Mouse (Mus musculus) heart, embryonic 12.5 days (tissue): ENCODE measurements around the gene Sys1. TPM values are rescaled to one million over a fixed set of nuclear protein-coding genes. Genes with fewer than 3 reads are reported as not detected.

Source experiments
- ATAC-seq: fragments of 200-750 bp; cut with Nextera tagmentation; 2 replicates; pipeline ENCODE4 v1.8.0; 2017; ENCODE audit warnings: moderate TSS enrichment, moderate library complexity; ENCODE audit not compliant: insufficient number of reproducible peaks, low FRiP score
- H3K27ac ChIP-seq: fragments of 300-500 bp; sonication (generic); 2 replicates; pipeline ENCODE4 v1.5.1; 2016; ENCODE audit warnings: mild to moderate bottlenecking, moderate library complexity; ENCODE audit not compliant: poor library complexity, severe bottlenecking
- H3K27me3 ChIP-seq: fragments of 300-500 bp; sonication (generic); replicated peaks from 2 replicates; pipeline ENCODE4 v1.6.1; 2016; ENCODE audit warnings: mild to moderate bottlenecking, moderate library complexity
- H3K36me3 ChIP-seq: fragments of 300-500 bp; sonication (generic); 2 replicates; pipeline ENCODE4 v1.6.1; 2016; ENCODE audit warnings: mild to moderate bottlenecking, moderate library complexity
- H3K4me1 ChIP-seq: fragments of 300-500 bp; sonication (generic); replicated peaks from 2 replicates; pipeline ENCODE4 v1.6.1; 2016; ENCODE audit warnings: mild to moderate bottlenecking
- H3K4me2 ChIP-seq: fragments of 300-500 bp; sonication (generic); 2 replicates; pipeline ENCODE4 v1.6.1; 2016; ENCODE audit warnings: mild to moderate bottlenecking, moderate library complexity
- H3K4me3 ChIP-seq: fragments of 300-500 bp; sonication (generic); 2 replicates; pipeline ENCODE4 v1.5.1; 2016; ENCODE audit warnings: mild to moderate bottlenecking
- H3K9ac ChIP-seq: fragments of 300-500 bp; sonication (generic); 2 replicates; pipeline ENCODE4 v1.6.1; 2016; ENCODE audit warnings: mild to moderate bottlenecking, moderate library complexity
- H3K9me3 ChIP-seq: fragments of 300-500 bp; sonication (generic); replicated peaks from 2 replicates; pipeline ENCODE4 v1.6.1; 2016; ENCODE audit warnings: mild to moderate bottlenecking, moderate library complexity
- WGBS: fragments of 180-500 bp; shearing (Covaris S2); methylation state at CpG from one replicate; pipeline ENCODE4 v1.1.7; 2016; 5-methylcytosine and 5-hydroxymethylcytosine counted together
- polyA plus RNA-seq: library from polyadenylated mRNA; unstranded; fragments of >200 nt; fragmentation: Nextera tagmentation; extraction: Ambion mirVana; gene quantifications from 2 replicates; pipeline ENCODE4 v1.2.1, GENCODE M21; 2016

Gene Sys1
- polyA plus RNA-seq, 1 experiment from 2014 or later, result 36.4 TPM

DNA sequence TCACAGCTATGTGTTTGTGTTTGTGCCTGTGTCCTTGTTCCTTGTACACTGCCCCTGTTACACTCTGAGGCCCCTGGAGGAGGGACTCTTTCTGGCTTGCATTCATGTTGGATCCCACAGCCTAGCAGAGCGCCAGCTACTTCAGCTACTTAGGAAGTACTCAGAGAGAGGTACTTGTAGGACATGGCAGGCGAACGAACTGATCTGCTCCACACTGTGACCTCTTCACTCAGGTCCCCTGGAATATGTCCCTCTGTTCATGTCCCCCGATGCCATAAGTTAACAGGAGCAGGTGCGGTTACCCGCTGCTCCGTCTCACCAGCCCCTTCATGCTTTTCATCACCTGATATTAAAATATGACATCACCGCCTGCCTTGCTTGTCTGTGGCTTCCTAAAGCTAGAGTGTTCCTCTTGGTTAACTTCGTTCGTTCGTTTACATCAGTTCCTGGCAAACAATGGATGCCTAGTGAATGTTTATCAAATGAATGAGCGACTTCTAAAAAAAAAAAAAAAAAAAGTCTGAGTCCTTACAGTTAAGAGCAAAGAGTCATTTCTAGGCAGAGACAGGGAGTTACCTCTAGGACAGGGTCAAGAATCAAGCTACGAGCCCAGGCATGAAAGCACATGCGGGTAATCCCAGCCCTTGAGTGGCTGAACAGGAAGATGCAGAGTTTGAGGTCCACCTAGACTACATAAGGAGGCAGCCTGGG lies 3.6 kb upstream of the Sys1 start:
- no peaks in the 10 kb centered on the region for H3K9me3 ChIP-seq
- no peak overlapping the region for H3K9ac ChIP-seq
- peak; percentile 31; the same call in 1 of the 2 replicates for ATAC-seq
- H3K27me3 ChIP-seq, result no peaks in the 10 kb centered on the region
- H3K27ac ChIP-seq, result peak overlapping the region; percentile 60
- no peak overlapping the region for H3K4me3 ChIP-seq
- peaks cover 67% of the 10 kb centered on the region for H3K4me1 ChIP-seq
- no peaks in the 10 kb centered on the region for H3K36me3 ChIP-seq
- 0 out of 2 replicates have a peak overlapping the region, but pooled peaks have one; percentile 8 for H3K4me2 ChIP-seq
- 34% methylated on average over 14 of the region's 14 CpGs for WGBS

GRCm38 (mm10) chr2:164453887-164454500 lies 2.8 kb upstream of the Sys1 start:
- no peak for ATAC-seq
- H3K9me3 ChIP-seq, result no peaks in the 10 kb centered on the region
- no peaks in the 10 kb centered on the region for H3K36me3 ChIP-seq
- H3K9ac ChIP-seq, result no peak overlapping the region
- WGBS, result 54% methylated on average over 7 of the region's 7 CpGs
- no peak overlapping the region for H3K27ac ChIP-seq
- H3K4me2 ChIP-seq, result no peak overlapping the region
- H3K4me3 ChIP-seq, result no peak overlapping the region
- H3K4me1 ChIP-seq, result peaks cover 62% of the 10 kb centered on the region
- no peaks in the 10 kb centered on the region for H3K27me3 ChIP-seq

DNA sequence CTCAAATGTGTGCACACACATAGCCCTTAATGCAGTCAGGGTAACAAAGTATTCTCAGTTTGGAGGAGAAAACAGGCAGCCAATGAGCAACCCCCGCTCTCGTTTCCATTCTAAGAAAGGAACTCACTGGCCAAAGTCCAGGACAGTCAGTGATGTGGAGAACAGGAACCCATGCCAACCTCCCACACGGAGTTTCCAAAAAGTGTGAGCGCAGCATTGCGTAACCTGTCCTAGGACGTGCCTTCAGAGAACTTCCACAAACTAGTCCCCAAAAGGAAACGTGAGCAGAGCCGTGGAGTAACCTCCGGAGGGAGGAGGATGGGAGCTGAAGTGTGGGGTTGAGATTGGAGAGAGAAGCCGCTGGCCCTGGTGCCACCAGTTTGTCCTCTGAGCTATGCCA lies 1.9 kb upstream of the Sys1 start:
- Histone ChIP-seq H3K9ac (no peak overlapping the region), H3K36me3 (no peaks in the 10 kb centered on the region), H3K27me3 (no peaks in the 10 kb centered on the region), H3K9me3 (no peaks in the 10 kb centered on the region), H3K4me2 (no peak overlapping the region), H3K4me1 (peaks cover 54% of the 10 kb centered on the region), H3K27ac (no peak overlapping the region), H3K4me3 (no peak overlapping the region)
- no peak for ATAC-seq
- 52% methylated on average over 10 of the region's 10 CpGs for WGBS

DNA sequence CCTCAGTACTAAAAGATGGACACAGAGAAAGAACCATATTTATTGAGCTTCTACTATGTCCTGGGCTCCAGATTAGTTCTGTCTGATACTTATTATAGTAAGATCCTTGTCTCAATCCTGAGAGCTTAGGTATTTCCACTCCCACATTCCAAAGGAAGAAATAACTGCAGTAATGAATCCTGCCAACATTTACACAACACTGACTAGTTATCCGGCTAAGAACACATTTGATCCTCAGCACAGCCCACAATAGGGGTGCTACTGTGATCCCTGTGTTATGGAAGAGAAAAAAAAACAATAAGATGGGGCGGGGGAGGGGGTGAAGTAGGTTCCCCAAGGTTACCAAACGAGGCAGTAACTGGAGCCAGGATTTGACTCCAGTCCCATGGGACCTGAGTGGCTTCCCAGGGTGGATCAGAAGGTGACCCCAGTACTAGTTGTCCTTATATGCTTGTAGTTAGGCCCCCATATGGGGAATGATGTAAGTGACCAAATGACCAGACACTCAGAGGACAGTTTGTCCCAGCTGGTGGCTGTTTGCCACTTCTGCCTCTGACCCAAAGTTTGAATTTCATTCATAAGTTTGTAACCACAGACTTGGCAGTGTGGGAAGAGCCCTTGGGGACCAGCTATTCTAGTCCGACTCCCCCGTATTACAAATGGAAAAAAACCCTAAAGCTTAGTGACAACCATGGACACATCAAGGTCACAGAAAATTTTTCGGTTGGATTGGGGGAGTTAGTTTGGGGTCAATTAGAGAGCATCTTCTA lies 1.2 kb upstream of the Sys1 start:
- Histone ChIP-seq H3K9ac (no peak overlapping the region), H3K9me3 (no peaks in the 10 kb centered on the region), H3K4me1 (peaks cover 51% of the 10 kb centered on the region), H3K36me3 (no peaks in the 10 kb centered on the region), H3K27me3 (no peaks in the 10 kb centered on the region), H3K4me2 (no peak overlapping the region), H3K4me3 (no peak overlapping the region), H3K27ac (no peak overlapping the region)
- 63% methylated on average over 6 of the region's 6 CpGs for WGBS
- ATAC-seq, result no peak

GRCm38 (mm10) chr2:164456413-164456812 lies 351 bp upstream of the Sys1 start:
- no peaks in the 10 kb centered on the region for H3K9me3 ChIP-seq
- H3K36me3 ChIP-seq, result no peaks in the 10 kb centered on the region
- WGBS, result 67% methylated on average over 1 of the region's 1 CpGs
- H3K27ac ChIP-seq, result no peak overlapping the region
- H3K9ac ChIP-seq, result no peak overlapping the region
- peaks cover 51% of the 10 kb centered on the region for H3K4me1 ChIP-seq
- no peaks in the 10 kb centered on the region for H3K27me3 ChIP-seq
- H3K4me2 ChIP-seq, result no peak overlapping the region; the same call in 1 of the 2 replicates
- no peak overlapping the region for H3K4me3 ChIP-seq
- no peak for ATAC-seq

DNA sequence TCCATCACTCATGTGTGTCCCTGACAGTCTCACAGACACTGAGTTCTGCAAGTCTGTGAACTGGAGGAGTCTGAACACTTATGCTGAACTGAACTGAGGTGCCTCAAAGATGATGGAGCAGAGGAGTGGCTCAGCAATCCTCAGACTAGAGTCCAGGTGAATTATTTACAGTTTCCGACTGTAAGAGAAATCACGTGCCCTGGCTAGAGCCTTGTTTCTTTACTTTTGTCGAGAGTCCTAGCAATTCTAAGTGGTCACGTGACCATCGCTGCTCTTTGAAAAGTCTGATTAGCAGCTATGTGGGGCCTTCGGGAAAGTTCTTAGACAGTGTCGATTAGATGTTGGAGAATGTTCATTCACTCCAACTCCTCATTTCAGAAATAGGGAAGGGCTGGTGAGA lies 1.2 kb downstream of the Sys1 start:
- H3K27ac ChIP-seq, result no peak overlapping the region
- no peaks in the 10 kb centered on the region for H3K27me3 ChIP-seq
- H3K4me1 ChIP-seq, result peaks cover 42% of the 10 kb centered on the region
- no peak overlapping the region for H3K4me2 ChIP-seq
- H3K4me3 ChIP-seq, result no peak overlapping the region
- no peaks in the 10 kb centered on the region for H3K36me3 ChIP-seq
- no peak for ATAC-seq
- H3K9me3 ChIP-seq, result no peaks in the 10 kb centered on the region
- 51% methylated on average over 7 of the region's 7 CpGs for WGBS
- no peak overlapping the region; the same call in 1 of the 2 replicates for H3K9ac ChIP-seq

GRCm38 (mm10) chr2:164458535-164458934 lies 1.8 kb downstream of the Sys1 start:
- Histone ChIP-seq H3K27ac (no peak overlapping the region), H3K9ac (no peak overlapping the region), H3K4me3 (no peak overlapping the region), H3K36me3 (peaks cover 5% of the 10 kb centered on the region), H3K9me3 (no peaks in the 10 kb centered on the region), H3K4me1 (peaks cover 36% of the 10 kb centered on the region), H3K4me2 (no peak overlapping the region), H3K27me3 (no peaks in the 10 kb centered on the region)
- 85% methylated on average over 8 of the region's 8 CpGs for WGBS
- no peak for ATAC-seq

DNA sequence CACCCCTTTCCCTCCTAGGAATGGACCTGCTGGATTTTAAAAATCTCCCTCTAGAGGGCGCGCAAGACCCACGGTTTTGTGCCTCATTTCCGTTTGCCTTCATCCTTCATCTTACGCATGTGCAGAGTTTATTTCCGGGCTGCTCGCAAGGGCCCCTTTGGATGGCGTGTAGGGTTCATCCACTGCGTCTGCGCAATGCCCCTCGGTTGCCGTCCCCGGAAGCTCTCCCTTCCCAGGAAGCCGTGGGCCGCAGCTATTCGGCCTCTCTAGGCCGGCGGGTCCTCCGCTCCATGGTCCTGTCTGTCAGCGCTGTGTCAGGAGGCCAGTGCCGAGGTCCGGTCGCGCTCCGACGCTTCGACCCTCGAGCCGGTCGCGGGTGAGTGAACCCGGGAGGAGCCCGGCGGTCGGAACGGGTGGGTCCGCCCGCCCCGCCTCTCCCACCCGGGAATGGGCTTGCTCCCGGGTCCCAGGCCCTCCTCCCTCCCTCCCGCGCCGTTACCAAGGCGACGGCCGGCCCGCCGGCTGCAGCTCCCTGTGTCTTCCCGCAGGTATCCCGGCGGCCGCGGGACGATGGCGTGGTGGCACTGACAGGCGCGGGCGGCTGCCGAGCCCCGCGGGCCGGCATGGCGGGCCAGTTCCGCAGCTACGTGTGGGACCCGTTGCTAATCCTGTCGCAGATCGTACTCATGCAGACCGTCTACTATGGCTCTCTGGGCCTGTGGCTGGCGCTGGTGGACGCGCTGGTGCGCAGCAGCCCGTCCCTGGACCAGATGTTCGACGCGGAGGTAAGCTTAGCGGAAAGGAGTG lies 4.2 kb downstream of the Sys1 start, which contains the start of gene Gm20458:
Gene Gm20458 (plus strand): TSS at position 223 of the 807 bp plus-strand sequence.
- Histone ChIP-seq H3K4me2 (peak within 1 kb of the TSS; percentile 80), H3K9me3 (no peaks in the 10 kb centered on the region), H3K27me3 (no peaks in the 10 kb centered on the region), H3K4me1 (peaks cover 18% of the 10 kb centered on the region), H3K27ac (peak within 1 kb of the TSS; percentile 71), H3K9ac (peak within 1 kb of the TSS; percentile 80), H3K36me3 (peaks cover 22% of the 10 kb centered on the region), H3K4me3 (peak within 1 kb of the TSS; percentile 89)
- peak; percentile 97 for ATAC-seq
- WGBS, result under 1% methylated on average over 79 of the region's 79 CpGs

- peaks cover 32% of the 10 kb centered on the region for H3K36me3 ChIP-seq
Measured at GRCm38 (mm10) chr2:164465161-164465560, 8.4 kb downstream of the Sys1 start.

DNA sequence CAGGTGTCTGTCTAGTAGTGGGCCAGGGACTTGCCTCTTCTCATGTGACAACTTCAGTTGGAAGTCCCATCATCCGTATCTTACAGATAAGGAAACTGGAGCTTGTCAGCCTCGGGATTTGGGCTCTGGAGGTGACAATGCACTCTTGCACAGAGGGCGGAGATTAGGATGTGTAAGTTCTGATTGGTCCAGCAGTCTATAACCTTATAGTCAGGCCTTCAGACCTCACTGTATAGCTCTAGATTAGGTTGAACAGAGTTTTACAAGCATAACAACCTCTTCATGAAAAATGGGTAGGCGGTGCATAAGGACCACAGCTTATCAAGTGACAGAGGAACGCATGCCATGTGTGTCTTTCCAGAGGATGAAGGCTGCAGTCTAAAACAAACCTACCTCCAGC lies 10.0 kb downstream of the Sys1 start:
- Histone ChIP-seq H3K9ac (no peak overlapping the region), H3K36me3 (peaks cover 32% of the 10 kb centered on the region), H3K4me1 (peaks cover 4% of the 10 kb centered on the region), H3K27ac (no peak overlapping the region), H3K9me3 (no peaks in the 10 kb centered on the region), H3K4me2 (no peak overlapping the region), H3K4me3 (no peak overlapping the region), H3K27me3 (no peaks in the 10 kb centered on the region)
- WGBS, result 62% methylated on average over 5 of the region's 5 CpGs
- ATAC-seq, result no peak

More at GRCm38 (mm10) chr2:164465161-164465560, 8.4 kb downstream of the Sys1 start:
- H3K9me3 ChIP-seq, result no peaks in the 10 kb centered on the region
- H3K9ac ChIP-seq, result no peak overlapping the region
- H3K4me2 ChIP-seq, result no peak overlapping the region
- H3K27ac ChIP-seq, result no peak overlapping the region
- no peak overlapping the region for H3K4me3 ChIP-seq
- H3K27me3 ChIP-seq, result no peaks in the 10 kb centered on the region
- no peak for ATAC-seq
- H3K4me1 ChIP-seq, result peaks cover 6% of the 10 kb centered on the region
